Mouse (Mus musculus) neural tube, embryonic 12.5 days (tissue): Measurements from ENCODE around the gene Map7d1. TPM values are rescaled to one million over a fixed set of nuclear protein-coding genes. Genes with fewer than 3 reads are reported as not detected.
A peak's percentile ranks its signal among the peaks of the same experiment; 100 is the strongest.

Experiments used
- ATAC-seq: fragments of 200-750 bp; cut with Nextera tagmentation; 2 replicates; pipeline ENCODE4 v1.8.0; 2017; ENCODE audit warnings: low read depth, mild to moderate bottlenecking, moderate TSS enrichment, moderate library complexity; ENCODE audit not compliant: low FRiP score
- H3K27ac ChIP-seq: fragments of 300-500 bp; sonication (generic); 2 replicates; pipeline ENCODE4 v1.5.1; 2016
- H3K27me3 ChIP-seq: fragments of 300-500 bp; sonication (generic); replicated peaks from 2 replicates; pipeline ENCODE4 v1.6.1; 2016; ENCODE audit warnings: mild to moderate bottlenecking
- H3K36me3 ChIP-seq: fragments of 300-500 bp; sonication (generic); 2 replicates; pipeline ENCODE4 v1.6.1; 2016; ENCODE audit warnings: mild to moderate bottlenecking
- H3K4me1 ChIP-seq: fragments of 300-500 bp; sonication (generic); 2 replicates; pipeline ENCODE4 v1.6.1; 2016
- H3K4me2 ChIP-seq: fragments of 300-500 bp; sonication (generic); replicated peaks from 2 replicates; pipeline ENCODE4 v1.6.1; 2016; ENCODE audit warnings: mild to moderate bottlenecking
- H3K4me3 ChIP-seq: fragments of 300-500 bp; sonication (generic); 2 replicates; pipeline ENCODE4 v1.5.1; 2016
- H3K9ac ChIP-seq: fragments of 300-500 bp; sonication (generic); 2 replicates; pipeline ENCODE4 v1.6.1; 2016; ENCODE audit warnings: mild to moderate bottlenecking
- H3K9me3 ChIP-seq: fragments of 300-500 bp; sonication (generic); 2 replicates; pipeline ENCODE4 v1.6.1; 2016; ENCODE audit warnings: mild to moderate bottlenecking
- WGBS: fragments of 180-500 bp; shearing (Covaris S2); methylation state at CpG from one replicate; pipeline ENCODE4 v1.1.7; 2016; 5-methylcytosine and 5-hydroxymethylcytosine counted together
- polyA plus RNA-seq: library from polyadenylated mRNA; unstranded; fragments of >200 nt; fragmentation: Nextera tagmentation; extraction: Ambion mirVana; gene quantifications from 2 replicates; pipeline ENCODE4 v1.2.1, GENCODE M21; 2016

Gene Map7d1
- polyA plus RNA-seq, 1 experiment from 2014 or later, result 149 TPM

DNA sequence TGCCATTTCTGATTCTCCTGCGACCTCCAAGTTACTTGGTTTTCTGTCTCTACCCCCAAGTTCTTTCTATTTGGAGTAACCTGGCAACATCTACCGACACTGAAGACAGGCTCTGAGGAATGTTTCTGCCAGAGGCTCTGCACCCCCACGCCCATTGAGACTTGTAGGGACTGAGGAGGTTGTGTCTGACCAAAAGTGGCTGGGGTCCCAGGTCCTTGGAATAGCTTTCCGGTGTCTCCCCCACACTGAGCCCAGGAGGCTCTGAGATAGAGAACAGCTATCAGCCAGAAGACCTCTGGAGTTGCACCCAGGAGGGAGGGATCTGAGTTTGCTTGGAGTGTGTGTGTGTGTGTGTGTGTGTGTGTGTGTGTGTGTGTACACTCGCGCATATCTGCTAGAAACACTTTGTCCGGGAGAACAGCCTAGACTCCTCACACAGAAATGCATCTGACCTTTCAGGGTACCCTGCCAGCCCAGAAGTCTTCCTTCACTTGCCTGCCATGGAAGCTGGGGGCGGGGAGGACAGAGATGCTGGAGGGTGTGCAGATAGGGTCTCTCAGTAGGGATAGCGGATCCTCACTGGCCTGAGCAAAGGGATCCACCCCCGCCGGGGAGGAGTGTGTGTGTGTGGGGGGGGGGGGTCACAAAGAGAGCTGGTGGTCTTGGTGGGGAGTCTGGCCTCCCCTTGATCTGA is 31.3 kb upstream of the Map7d1 start:
- Histone ChIP-seq H3K9me3 (peaks cover 6% of the 10 kb centered on the region; the same call in 1 of the 2 replicates), H3K4me3 (no peak overlapping the region), H3K4me1 (peaks cover 8% of the 10 kb centered on the region; the same call in 1 of the 2 replicates), H3K4me2 (peak overlapping the region; percentile 16; the same call in 1 of the 2 replicates), H3K36me3 (no peaks in the 10 kb centered on the region), H3K27me3 (peaks cover 52% of the 10 kb centered on the region), H3K9ac (no peak overlapping the region), H3K27ac (no peak overlapping the region)
- WGBS, result 44% methylated on average over 11 of the region's 11 CpGs
- ATAC-seq, result no peak

DNA sequence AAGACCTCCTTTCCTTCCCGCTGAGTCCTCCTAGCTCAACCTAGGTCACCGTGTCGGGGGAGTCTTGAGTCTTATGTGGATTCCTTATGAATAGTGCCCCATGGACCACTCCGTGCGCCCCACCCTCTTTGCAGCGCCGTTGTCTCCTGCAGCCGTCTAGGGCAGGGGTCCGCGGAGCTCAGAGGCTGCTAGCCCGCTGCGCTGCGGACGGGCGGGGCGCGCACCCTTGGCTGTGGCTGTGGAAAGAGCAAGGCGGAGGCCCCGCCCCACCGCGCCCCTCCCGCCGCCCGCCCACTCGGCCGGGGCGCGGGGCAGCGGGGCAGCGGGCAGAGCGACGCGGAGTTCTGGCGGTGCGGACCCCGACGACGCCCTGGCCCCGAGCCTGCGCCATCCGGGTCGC is 30.3 kb upstream of the Map7d1 start, which contains the start of gene Col8a2:
Col8a2 (plus strand) TSS at position 302 of the 400 bp plus-strand sequence.
- ATAC-seq, result no peak
- Histone ChIP-seq H3K9me3 (peaks cover 6% of the 10 kb centered on the region; the same call in 1 of the 2 replicates), H3K4me2 (peak within 1 kb of the TSS; percentile 60), H3K36me3 (no peaks in the 10 kb centered on the region), H3K4me3 (peak within 1 kb of the TSS; percentile 38), H3K4me1 (peaks cover 8% of the 10 kb centered on the region; the same call in 1 of the 2 replicates), H3K27me3 (peaks cover 52% of the 10 kb centered on the region), H3K9ac (peak within 1 kb of the TSS; percentile 29; the same call in 1 of the 2 replicates), H3K27ac (no peak within 1 kb of the TSS)
- WGBS, result 2% methylated on average over 42 of the region's 42 CpGs

DNA sequence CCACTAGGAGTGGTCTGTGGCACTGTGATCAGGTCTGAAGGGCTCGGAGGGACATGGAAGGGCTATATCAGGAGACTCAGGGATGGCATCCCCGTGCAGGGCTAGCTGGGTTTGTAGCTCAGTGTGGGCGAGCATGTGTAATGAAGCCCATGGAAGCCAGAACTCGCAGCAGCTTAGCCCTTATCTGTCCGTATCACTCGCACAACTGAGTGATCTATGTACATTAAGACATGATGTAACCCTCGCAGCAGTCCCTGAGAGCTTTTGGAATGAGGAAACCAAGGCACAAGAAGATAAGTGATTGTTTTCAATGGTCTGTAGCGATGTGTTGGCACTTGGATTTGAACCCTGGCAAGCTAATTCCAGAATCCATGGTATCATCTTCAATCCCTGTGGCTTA is 27.4 kb upstream of the Map7d1 start:
- Histone ChIP-seq H3K9me3 (peaks cover 6% of the 10 kb centered on the region; the same call in 1 of the 2 replicates), H3K36me3 (no peaks in the 10 kb centered on the region), H3K4me1 (peaks cover 12% of the 10 kb centered on the region), H3K9ac (no peak overlapping the region), H3K4me3 (no peak overlapping the region), H3K4me2 (no peak overlapping the region), H3K27me3 (peaks cover 41% of the 10 kb centered on the region), H3K27ac (no peak overlapping the region)
- 92% methylated on average over 8 of the region's 8 CpGs for WGBS
- no peak for ATAC-seq

DNA sequence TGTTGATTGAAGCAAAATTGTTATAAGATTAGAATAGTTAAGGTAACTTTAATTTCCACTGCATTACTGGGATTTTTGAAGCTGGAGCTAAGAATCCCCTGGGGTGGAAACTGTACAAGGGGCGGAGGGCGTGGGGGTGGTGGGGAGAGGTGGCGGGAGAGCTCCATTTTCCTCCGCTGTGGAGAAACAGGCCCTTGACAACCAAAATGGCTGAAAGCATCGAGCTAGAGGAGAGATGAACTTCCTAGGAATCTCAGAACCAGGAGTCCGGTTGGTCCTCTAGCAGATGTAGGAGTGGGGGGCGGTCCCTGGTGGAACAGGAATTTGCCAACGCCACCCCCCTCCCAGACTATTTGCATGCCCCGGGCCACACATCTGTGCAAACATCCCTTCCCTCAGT is 25.6 kb upstream of the Map7d1 start:
- peaks cover 6% of the 10 kb centered on the region; the same call in 1 of the 2 replicates for H3K9me3 ChIP-seq
- no peak overlapping the region for H3K27ac ChIP-seq
- ATAC-seq, result no peak
- peaks cover 22% of the 10 kb centered on the region for H3K27me3 ChIP-seq
- H3K36me3 ChIP-seq, result no peaks in the 10 kb centered on the region
- H3K4me2 ChIP-seq, result no peak overlapping the region
- H3K4me1 ChIP-seq, result peaks cover 17% of the 10 kb centered on the region
- H3K9ac ChIP-seq, result no peak overlapping the region
- H3K4me3 ChIP-seq, result no peak overlapping the region
- WGBS, result 72% methylated on average over 9 of the region's 9 CpGs

DNA sequence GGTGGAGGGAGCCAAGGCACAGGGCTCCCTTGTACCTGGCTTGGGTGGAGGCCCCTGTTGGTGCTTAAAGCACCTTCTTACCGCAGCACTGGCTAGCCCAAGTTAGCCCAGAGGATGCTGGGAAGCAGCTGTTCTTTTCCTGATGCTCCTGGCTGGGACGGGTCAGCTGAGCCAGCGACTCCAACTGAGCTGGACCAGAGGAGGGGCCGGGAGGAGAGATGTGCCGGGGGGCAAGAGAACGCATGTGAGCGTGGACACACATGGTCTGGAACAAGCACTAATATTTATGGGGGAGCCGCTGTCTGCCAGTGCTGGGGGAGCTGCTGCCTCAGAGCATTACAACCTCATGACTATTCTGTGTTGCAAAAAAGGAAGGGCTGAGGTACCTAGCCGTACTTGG is 22.8 kb upstream of the Map7d1 start:
- Histone ChIP-seq H3K4me2 (no peak overlapping the region; the same call in 1 of the 2 replicates), H3K4me1 (peaks cover 11% of the 10 kb centered on the region), H3K9me3 (no peaks in the 10 kb centered on the region), H3K27ac (no peak overlapping the region), H3K9ac (no peak overlapping the region), H3K27me3 (peaks cover 2% of the 10 kb centered on the region; the same call in 1 of the 2 replicates), H3K36me3 (peaks cover 16% of the 10 kb centered on the region), H3K4me3 (no peak overlapping the region)
- WGBS, result 51% methylated on average over 9 of the region's 9 CpGs
- ATAC-seq, result no peak

DNA sequence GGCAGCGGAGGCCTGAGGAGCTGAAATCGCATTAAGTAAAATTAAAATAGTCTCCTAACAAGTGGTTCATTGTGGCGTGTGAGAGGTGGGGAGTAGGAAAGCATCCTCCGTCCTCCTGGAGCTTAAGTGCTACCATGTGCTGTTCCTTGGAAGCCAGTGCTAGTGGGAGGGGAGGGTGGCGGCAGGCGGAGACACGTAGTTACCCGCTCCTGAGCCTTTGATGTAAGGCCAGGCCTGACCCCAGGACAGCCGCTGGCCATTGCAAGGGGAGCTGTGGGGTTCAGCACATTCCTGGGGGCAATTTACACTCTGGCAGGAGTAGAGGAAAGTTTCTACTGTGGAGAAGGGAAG is 22.4 kb upstream of the Map7d1 start:
- Histone ChIP-seq H3K9ac (no peak overlapping the region), H3K4me2 (peak overlapping the region; percentile 41), H3K4me1 (peaks cover 11% of the 10 kb centered on the region), H3K36me3 (peaks cover 20% of the 10 kb centered on the region), H3K9me3 (no peaks in the 10 kb centered on the region), H3K27ac (no peak overlapping the region), H3K27me3 (no peaks in the 10 kb centered on the region), H3K4me3 (no peak overlapping the region)
- ATAC-seq, result no peak
- WGBS, result 27% methylated on average over 9 of the region's 9 CpGs

DNA sequence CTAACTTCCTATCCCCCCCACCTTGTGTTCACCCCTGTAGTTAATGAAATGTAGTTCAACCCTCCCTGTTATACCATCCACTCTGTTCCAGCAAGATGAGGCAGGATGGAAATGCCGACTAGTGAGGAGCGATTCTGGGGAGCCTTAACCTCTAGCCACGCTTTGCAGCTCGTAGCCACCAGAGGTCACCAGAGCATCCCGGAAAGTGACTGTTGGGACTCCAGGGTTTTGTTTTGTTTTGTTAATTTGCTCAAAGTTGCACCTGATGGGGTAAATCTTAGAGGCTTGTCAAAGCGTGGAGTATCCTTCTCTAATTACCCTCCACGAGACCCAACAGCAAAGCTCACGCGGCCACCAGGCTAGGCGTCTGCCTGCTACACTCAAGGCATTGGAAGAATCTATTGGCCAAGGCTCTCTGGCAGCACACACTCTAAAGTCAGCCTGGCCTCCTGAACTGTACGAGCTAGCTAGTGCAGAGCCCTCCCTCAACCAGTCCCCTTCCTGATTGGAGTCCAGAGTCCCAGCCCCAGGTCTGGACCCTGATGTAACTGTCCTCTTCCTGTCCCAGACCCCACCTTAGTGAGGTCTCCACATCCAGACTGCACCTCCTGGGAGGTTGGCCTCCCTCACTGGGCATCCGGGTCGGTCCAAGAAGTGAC is 21.9 kb upstream of the Map7d1 start:
- Histone ChIP-seq H3K9ac (no peak overlapping the region), H3K4me3 (no peak overlapping the region), H3K27ac (no peak overlapping the region), H3K4me2 (peak overlapping the region; percentile 41), H3K27me3 (no peaks in the 10 kb centered on the region), H3K36me3 (peaks cover 25% of the 10 kb centered on the region), H3K4me1 (peaks cover 11% of the 10 kb centered on the region), H3K9me3 (no peaks in the 10 kb centered on the region)
- no peak for ATAC-seq
- WGBS, result 5% methylated on average over 13 of the region's 13 CpGs

DNA sequence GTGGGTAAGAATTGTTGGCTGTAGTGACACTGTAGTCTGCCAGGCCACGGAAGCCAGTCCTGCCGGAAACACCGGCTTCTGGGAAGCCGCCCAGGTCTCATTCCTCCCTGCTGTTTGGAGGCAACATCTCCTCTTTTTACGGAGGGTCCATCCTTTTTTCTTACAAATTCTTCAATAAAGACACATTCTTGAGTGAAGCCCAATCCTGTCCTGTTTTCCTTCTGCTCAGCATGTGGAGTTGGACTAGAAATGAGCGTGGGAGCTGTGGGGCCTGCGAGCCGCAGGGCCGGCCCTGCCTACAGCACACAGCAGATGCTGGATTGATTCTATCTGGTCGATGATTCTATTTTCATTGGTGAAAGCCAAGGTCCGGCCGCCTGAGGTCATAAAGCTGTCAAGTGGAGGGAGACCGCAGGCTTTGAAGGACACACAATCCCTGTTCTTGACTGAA is 19.6 kb upstream of the Map7d1 start:
- 86% methylated on average over 13 of the region's 13 CpGs for WGBS
- no peaks in the 10 kb centered on the region for H3K9me3 ChIP-seq
- H3K27me3 ChIP-seq, result no peaks in the 10 kb centered on the region
- H3K27ac ChIP-seq, result no peak overlapping the region
- H3K4me3 ChIP-seq, result no peak overlapping the region
- no peak overlapping the region for H3K4me2 ChIP-seq
- H3K4me1 ChIP-seq, result peaks cover 11% of the 10 kb centered on the region
- H3K9ac ChIP-seq, result no peak overlapping the region
- peaks cover 33% of the 10 kb centered on the region for H3K36me3 ChIP-seq
- ATAC-seq, result no peak

DNA sequence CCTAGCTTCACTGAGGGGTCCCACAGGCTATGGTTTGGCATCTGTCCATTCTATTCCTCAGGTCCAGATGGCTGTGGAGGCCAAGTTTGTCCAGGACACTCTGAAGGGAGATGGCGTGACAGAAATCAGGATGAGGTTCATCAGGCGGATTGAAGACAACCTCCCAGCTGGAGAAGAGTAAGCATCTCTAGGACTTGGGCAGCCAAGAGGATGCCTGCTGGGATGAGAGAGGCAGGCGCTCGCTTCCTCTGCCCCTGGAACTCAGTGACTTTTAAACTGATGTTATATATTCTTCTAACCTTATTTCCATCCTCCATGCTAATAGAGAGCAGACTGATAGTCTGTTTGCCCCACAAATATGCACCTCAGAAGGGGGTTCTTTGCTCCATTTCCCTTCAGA is 18.9 kb upstream of the Map7d1 start:
- WGBS, result 92% methylated on average over 4 of the region's 4 CpGs
- Histone ChIP-seq H3K4me1 (peaks cover 11% of the 10 kb centered on the region), H3K9me3 (no peaks in the 10 kb centered on the region), H3K4me2 (no peak overlapping the region), H3K4me3 (no peak overlapping the region), H3K27me3 (no peaks in the 10 kb centered on the region), H3K36me3 (peaks cover 33% of the 10 kb centered on the region), H3K9ac (no peak overlapping the region), H3K27ac (no peak overlapping the region)
- no peak for ATAC-seq

DNA sequence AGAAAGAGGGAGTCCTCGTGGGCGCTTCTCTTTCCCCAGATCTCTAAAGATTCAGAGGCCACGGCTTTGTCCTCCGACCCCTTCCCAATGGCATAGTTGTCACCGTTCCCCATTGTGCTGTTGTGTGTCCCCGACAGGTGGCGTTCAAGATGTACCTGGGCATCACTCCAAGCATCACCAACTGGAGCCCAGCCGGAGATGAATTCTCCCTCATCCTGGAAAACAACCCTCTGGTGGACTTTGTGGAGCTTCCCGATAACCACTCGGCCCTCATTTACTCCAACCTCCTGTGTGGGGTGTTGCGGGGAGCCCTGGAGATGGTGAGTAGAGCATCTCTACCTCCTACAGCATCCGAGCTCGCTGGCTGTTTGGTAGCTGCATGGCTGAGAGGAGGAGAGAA is 17.6 kb upstream of the Map7d1 start:
- Histone ChIP-seq H3K9me3 (no peaks in the 10 kb centered on the region), H3K27ac (no peak overlapping the region), H3K9ac (no peak overlapping the region), H3K4me3 (no peak overlapping the region), H3K4me2 (no peak overlapping the region), H3K36me3 (peaks cover 33% of the 10 kb centered on the region), H3K4me1 (peaks cover 9% of the 10 kb centered on the region; the same call in 1 of the 2 replicates), H3K27me3 (no peaks in the 10 kb centered on the region)
- ATAC-seq, result no peak
- 79% methylated on average over 13 of the region's 13 CpGs for WGBS

DNA sequence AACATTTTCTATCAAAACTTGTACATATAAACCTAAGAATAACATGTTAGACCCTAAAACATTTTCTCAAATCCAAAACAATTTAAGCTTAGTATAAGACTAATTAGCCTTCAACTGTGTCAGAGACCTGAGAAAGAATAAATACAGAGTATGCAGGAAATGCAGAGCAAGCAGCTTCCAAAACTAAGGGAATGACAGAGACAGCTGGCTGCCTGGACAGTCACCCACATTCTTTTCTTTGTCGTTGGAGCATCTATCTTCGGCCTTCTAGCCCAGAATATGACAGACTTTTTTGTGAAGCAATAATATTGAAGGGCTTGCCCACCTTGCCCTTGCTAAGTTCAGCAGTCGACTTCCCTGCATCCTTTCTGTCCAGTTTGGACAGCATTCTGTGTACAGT is 13.1 kb upstream of the Map7d1 start:
- no peak overlapping the region for H3K4me3 ChIP-seq
- H3K36me3 ChIP-seq, result peaks cover 21% of the 10 kb centered on the region
- H3K9me3 ChIP-seq, result no peaks in the 10 kb centered on the region
- H3K27ac ChIP-seq, result no peak overlapping the region
- H3K27me3 ChIP-seq, result no peaks in the 10 kb centered on the region
- H3K4me1 ChIP-seq, result no peaks in the 10 kb centered on the region
- H3K4me2 ChIP-seq, result no peak overlapping the region
- WGBS, result 85% methylated on average over 3 of the region's 3 CpGs
- ATAC-seq, result no peak
- H3K9ac ChIP-seq, result no peak overlapping the region

DNA sequence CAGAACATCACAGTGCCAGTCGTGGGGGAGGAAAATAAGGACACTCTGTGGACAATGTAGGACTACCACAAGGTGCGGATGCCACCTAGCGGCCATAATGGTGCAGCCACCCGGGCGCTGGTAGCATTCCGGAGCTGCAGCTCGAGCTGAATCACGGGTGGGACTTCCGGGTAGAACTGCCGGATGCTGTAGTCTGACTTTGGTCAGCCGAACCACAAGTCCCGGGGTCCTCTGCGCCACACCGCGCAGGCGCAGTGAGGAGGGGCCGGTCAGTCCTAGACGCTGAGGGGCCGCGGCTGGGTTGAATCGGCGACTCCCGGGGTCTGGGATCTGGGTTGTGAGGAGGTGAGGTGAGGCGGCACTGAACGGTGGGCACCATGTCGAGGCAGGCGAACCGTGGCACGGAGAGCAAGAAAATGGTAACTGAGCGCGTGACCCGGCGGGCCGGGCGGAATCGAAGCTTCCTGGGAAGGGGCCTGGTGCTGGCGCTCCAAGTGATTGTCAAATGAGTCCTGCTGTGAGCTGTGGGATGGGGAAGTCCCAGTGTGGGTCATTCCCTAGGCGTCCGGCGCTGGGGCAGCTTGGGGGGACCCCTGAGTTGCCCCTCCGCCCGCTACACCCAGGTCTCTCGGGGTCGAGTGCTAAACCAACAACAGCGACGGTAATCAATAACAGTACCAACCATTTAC is 6.1 kb upstream of the Map7d1 start, which contains the start of gene Trappc3:
Trappc3 (plus strand) TSS at position 207 of the 689 bp plus-strand sequence.
- under 1% methylated on average over 46 of the region's 46 CpGs for WGBS
- H3K9ac ChIP-seq, result peak within 1 kb of the TSS; percentile 77
- no peaks in the 10 kb centered on the region for H3K27me3 ChIP-seq
- no peaks in the 10 kb centered on the region for H3K36me3 ChIP-seq
- peak; percentile 91 for ATAC-seq
- peak within 1 kb of the TSS; percentile 64 for H3K4me2 ChIP-seq
- H3K4me1 ChIP-seq, result peaks cover 41% of the 10 kb centered on the region
- 0 out of 2 replicates have a peak within 1 kb of the TSS, but pooled peaks have one; percentile 0 for H3K27ac ChIP-seq
- H3K4me3 ChIP-seq, result peak within 1 kb of the TSS; percentile 61
- H3K9me3 ChIP-seq, result no peaks in the 10 kb centered on the region
